Mouse (Mus musculus): ENCODE measurements at regions not wholly inside any gene's neighbourhood (a gene's known extent, or its start where the extent isn't known, plus 50 kb on each side); places are given as distances from the start of the nearest gene placed in this dataset.
"Not testable (repeated sequence)": the region's sequence is repeated elsewhere in the genome, so short reads cannot be mapped to it uniquely, and the experiment has no call there.

GRCm38 (mm10) chrX:159018955-159019354 lies 191.2 kb upstream of the Rps6ka3 start:
- no peak for DNase-seq (ENCODE audit: extremely low spot score, low spot score)
- Histone ChIP-seq H3K27ac (no peak overlapping the region), H3K36me3 (replicated peaks) (no peaks in the 10 kb centered on the region), H3K9me3 (no peaks in the 10 kb centered on the region), H3K4me3 (no peak overlapping the region), H3K27me3 (ENCODE audit: poor library complexity, severe bottlenecking) (peaks cover 39% of the 10 kb centered on the region), H3K4me1 (no peaks in the 10 kb centered on the region)
- 91% methylated on average over 1 of the region's 1 CpGs for WGBS

DNA sequence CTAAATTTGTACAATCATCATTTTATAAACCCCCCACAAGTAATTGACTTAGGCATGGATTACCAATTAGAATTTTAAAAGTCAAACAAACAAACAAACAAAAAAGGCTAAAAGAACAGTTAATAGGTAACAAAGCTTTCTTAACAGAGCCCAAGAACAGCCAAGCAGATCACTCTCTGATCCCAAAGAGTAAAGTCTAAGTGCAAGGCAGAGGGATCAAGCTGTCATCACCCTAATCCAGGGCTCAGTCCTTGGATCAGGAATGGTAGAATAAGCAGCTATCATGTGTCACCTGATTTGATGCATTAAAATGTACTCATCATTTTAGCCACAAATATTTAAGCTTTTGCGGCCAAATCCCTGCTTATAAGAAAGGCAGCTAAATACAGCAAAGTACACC lies 183.8 kb upstream of the Rps6ka3 start:
- H3K9me3 ChIP-seq, result no peaks in the 10 kb centered on the region
- DNase-seq (ENCODE audit: extremely low spot score, low spot score), result no peak
- no peaks in the 10 kb centered on the region for H3K4me1 ChIP-seq
- peaks cover 56% of the 10 kb centered on the region for H3K27me3 ChIP-seq (ENCODE audit: poor library complexity, severe bottlenecking)
- no peaks in the 10 kb centered on the region for H3K36me3 ChIP-seq (replicated peaks)
- H3K27ac ChIP-seq, result no peak overlapping the region
- WGBS, result 94% methylated on average over 1 of the region's 1 CpGs
- H3K4me3 ChIP-seq, result no peak overlapping the region

GRCm38 (mm10) chrX:159031927-159032326 lies 178.2 kb upstream of the Rps6ka3 start:
- 85% methylated on average over 4 of the region's 4 CpGs for WGBS
- Histone ChIP-seq H3K4me1 (no peaks in the 10 kb centered on the region), H3K27ac (no peak overlapping the region), H3K9me3 (no peaks in the 10 kb centered on the region), H3K27me3 (ENCODE audit: poor library complexity, severe bottlenecking) (peaks cover 51% of the 10 kb centered on the region), H3K4me3 (no peak overlapping the region), H3K36me3 (replicated peaks) (no peaks in the 10 kb centered on the region)
- no peak for DNase-seq (ENCODE audit: extremely low spot score, low spot score)

- no peaks in the 10 kb centered on the region for H3K36me3 ChIP-seq (replicated peaks)
- WGBS, result 18% methylated on average over 3 of the region's 3 CpGs
- H3K9me3 ChIP-seq, result no peaks in the 10 kb centered on the region
- H3K27ac ChIP-seq, result no peak overlapping the region
- no peak overlapping the region for H3K4me3 ChIP-seq
- H3K4me1 ChIP-seq, result no peaks in the 10 kb centered on the region
- peaks cover 58% of the 10 kb centered on the region for H3K27me3 ChIP-seq (ENCODE audit: poor library complexity, severe bottlenecking)
- peak; percentile 28 for DNase-seq (ENCODE audit: extremely low spot score, low spot score)
These were observed 166.7 kb upstream of the Rps6ka3 start for GRCm38 (mm10) chrX:159043432-159043831.

DNA sequence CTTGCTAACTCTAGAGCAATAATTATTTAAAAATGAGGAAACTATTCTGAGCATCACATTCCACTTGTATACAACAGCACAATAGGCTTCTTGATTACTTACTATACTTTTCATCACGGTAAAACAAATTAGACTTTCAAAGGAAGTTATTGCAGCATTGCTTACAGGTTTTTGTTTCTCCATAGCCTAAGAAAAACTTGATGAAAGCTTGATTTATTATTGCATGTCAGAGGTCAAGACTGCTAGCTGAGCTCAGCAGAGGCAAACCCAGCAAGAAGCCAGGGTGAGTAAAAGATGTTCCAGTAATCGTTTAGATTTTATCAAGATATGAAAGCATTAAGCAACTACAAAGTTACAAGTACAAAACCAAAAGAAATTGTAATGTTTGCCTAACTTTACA lies 162.2 kb upstream of the Rps6ka3 start:
- Histone ChIP-seq H3K4me1 (no peaks in the 10 kb centered on the region), H3K9me3 (no peaks in the 10 kb centered on the region), H3K27me3 (ENCODE audit: poor library complexity, severe bottlenecking) (peaks cover 29% of the 10 kb centered on the region), H3K27ac (no peak overlapping the region), H3K36me3 (replicated peaks) (no peaks in the 10 kb centered on the region), H3K4me3 (no peak overlapping the region)
- DNase-seq (ENCODE audit: extremely low spot score, low spot score), result no peak
- WGBS, result 84% methylated on average over 2 of the region's 2 CpGs

- Histone ChIP-seq H3K9me3 (no peaks in the 10 kb centered on the region), H3K4me3 (no peak overlapping the region), H3K27me3 (ENCODE audit: poor library complexity, severe bottlenecking) (peaks cover 48% of the 10 kb centered on the region), H3K36me3 (replicated peaks) (no peaks in the 10 kb centered on the region), H3K4me1 (no peaks in the 10 kb centered on the region), H3K27ac (no peak overlapping the region)
- DNase-seq (ENCODE audit: extremely low spot score, low spot score), result no peak
- WGBS, result 84% methylated on average over 8 of the region's 8 CpGs
These were observed 154.2 kb upstream of the Rps6ka3 start for GRCm38 (mm10) chrX:159055689-159056461.

DNA sequence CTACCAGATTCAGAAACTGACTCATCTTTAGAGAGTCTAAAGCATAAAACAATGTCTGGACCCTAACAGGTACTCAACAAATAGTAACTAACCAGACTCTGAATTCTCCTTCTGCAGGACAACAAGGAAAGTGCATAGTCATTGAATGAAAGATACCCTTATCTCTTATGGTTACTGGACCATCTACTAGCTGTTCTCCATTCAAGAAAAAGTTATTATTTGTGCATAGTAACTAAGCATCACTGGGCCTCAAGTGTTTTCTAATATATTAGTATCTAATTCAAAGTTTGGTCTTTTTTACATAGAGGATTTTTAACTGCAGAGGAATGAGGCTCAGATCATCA lies 153.7 kb upstream of the Rps6ka3 start:
- no peak for DNase-seq (ENCODE audit: extremely low spot score, low spot score)
- Histone ChIP-seq H3K27ac (no peak overlapping the region), H3K4me1 (no peaks in the 10 kb centered on the region), H3K36me3 (replicated peaks) (no peaks in the 10 kb centered on the region), H3K9me3 (no peaks in the 10 kb centered on the region), H3K27me3 (ENCODE audit: poor library complexity, severe bottlenecking) (peaks cover 54% of the 10 kb centered on the region), H3K4me3 (no peak overlapping the region)

DNA sequence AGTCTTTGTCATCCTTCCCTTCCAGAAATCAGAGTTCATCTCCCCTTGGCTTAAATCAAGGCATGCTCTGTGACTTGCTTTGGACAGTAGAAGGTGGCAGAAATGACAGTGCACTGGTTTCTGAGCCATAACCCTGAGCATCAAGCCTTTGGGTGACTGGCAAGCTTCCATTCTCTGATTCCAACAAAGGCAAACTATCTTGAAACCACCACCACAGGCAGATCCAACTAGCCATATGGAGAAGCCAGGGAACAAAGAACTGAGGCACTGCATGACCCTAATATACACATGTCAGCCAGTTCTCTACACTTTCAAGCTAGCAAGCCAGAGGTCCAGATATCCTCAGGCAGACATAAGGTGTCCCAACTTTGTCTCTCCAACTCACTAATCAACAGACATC lies 151.2 kb upstream of the Rps6ka3 start:
- no peak overlapping the region for H3K27ac ChIP-seq
- no peaks in the 10 kb centered on the region for H3K36me3 ChIP-seq (replicated peaks)
- H3K4me1 ChIP-seq, result no peaks in the 10 kb centered on the region
- H3K4me3 ChIP-seq, result no peak overlapping the region
- peaks cover 73% of the 10 kb centered on the region for H3K27me3 ChIP-seq (ENCODE audit: poor library complexity, severe bottlenecking)
- H3K9me3 ChIP-seq, result no peaks in the 10 kb centered on the region
- no peak for DNase-seq (ENCODE audit: extremely low spot score, low spot score)

DNA sequence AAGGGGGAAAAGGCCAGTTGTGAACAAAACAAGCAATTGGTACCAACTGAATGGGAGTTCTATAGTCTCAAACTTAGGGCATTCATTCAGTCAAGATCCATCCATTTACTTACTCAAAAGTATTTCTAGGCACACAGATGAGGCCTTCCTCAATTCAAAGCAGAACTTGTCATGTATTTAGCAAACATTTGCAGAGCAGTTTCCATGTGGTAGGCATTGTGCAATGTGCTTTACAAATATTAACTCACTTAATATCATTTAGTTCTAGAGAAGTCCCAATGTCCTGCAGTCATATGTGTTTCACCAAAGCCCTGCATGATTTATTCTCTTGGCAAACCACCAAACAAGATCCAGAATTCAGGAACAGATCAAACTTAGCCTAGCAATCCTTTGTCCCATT lies 148.8 kb upstream of the Rps6ka3 start:
- Histone ChIP-seq H3K4me1 (no peaks in the 10 kb centered on the region), H3K36me3 (replicated peaks) (no peaks in the 10 kb centered on the region), H3K27me3 (ENCODE audit: poor library complexity, severe bottlenecking) (peaks cover 76% of the 10 kb centered on the region), H3K27ac (no peak overlapping the region), H3K9me3 (no peaks in the 10 kb centered on the region), H3K4me3 (no peak overlapping the region)
- DNase-seq (ENCODE audit: extremely low spot score, low spot score), result no peak

DNA sequence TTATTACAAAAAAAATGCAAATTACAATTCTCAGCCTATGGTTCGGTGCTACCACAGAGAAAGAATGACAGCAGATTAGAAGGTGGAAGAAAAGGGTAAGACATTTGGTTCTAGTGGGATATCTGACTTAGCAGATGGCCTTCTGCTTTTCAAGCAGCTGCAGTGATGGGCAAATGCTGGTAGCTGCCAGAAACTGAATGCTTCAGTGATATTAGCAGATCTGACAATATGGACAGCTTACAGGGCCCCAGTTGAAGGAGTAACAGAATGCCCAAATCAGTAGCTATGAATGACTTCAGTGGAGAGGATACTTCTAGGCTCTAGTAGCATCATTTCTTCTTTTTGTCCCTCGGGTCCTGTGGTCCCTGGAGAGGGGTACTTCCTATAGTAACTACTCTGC lies 143.9 kb upstream of the Rps6ka3 start:
- H3K4me3 ChIP-seq, result no peak overlapping the region
- no peak overlapping the region for H3K27ac ChIP-seq
- peaks cover 83% of the 10 kb centered on the region for H3K27me3 ChIP-seq (ENCODE audit: poor library complexity, severe bottlenecking)
- no peak for DNase-seq (ENCODE audit: extremely low spot score, low spot score)
- no peaks in the 10 kb centered on the region for H3K9me3 ChIP-seq
- 61% methylated on average over 2 of the region's 2 CpGs for WGBS
- no peaks in the 10 kb centered on the region for H3K4me1 ChIP-seq
- no peaks in the 10 kb centered on the region for H3K36me3 ChIP-seq (replicated peaks)

GRCm38 (mm10) chrX:159072647-159073046 lies 137.5 kb upstream of the Rps6ka3 start:
- H3K27ac ChIP-seq, result no peak overlapping the region
- H3K9me3 ChIP-seq, result no peaks in the 10 kb centered on the region
- DNase-seq (ENCODE audit: extremely low spot score, low spot score), result no peak
- H3K4me3 ChIP-seq, result no peak overlapping the region
- H3K4me1 ChIP-seq, result no peaks in the 10 kb centered on the region
- 91% methylated on average over 3 of the region's 3 CpGs for WGBS
- no peaks in the 10 kb centered on the region for H3K36me3 ChIP-seq (replicated peaks)
- H3K27me3 ChIP-seq (ENCODE audit: poor library complexity, severe bottlenecking), result peaks cover 83% of the 10 kb centered on the region

GRCm38 (mm10) chrX:159073533-159073932 lies 136.6 kb upstream of the Rps6ka3 start:
- DNase-seq (ENCODE audit: extremely low spot score, low spot score), result no peak
- no peak overlapping the region for H3K4me3 ChIP-seq
- no peaks in the 10 kb centered on the region for H3K36me3 ChIP-seq (replicated peaks)
- H3K4me1 ChIP-seq, result no peaks in the 10 kb centered on the region
- H3K9me3 ChIP-seq, result no peaks in the 10 kb centered on the region
- H3K27me3 ChIP-seq (ENCODE audit: poor library complexity, severe bottlenecking), result peaks cover 85% of the 10 kb centered on the region
- no peak overlapping the region for H3K27ac ChIP-seq

GRCm38 (mm10) chrX:159080508-159080907 lies 129.6 kb upstream of the Rps6ka3 start:
- no peaks in the 10 kb centered on the region for H3K4me1 ChIP-seq
- H3K27ac ChIP-seq, result no peak overlapping the region
- H3K27me3 ChIP-seq (ENCODE audit: poor library complexity, severe bottlenecking), result peaks cover 83% of the 10 kb centered on the region
- no peaks in the 10 kb centered on the region for H3K9me3 ChIP-seq
- H3K4me3 ChIP-seq, result no peak overlapping the region
- no peaks in the 10 kb centered on the region for H3K36me3 ChIP-seq (replicated peaks)
- 87% methylated on average over 2 of the region's 2 CpGs for WGBS
- no peak for DNase-seq (ENCODE audit: extremely low spot score, low spot score)

GRCm38 (mm10) chrX:159110651-159111050 lies 99.5 kb upstream of the Rps6ka3 start:
- DNase-seq (ENCODE audit: extremely low spot score, low spot score); H3K27me3 ChIP-seq (ENCODE audit: poor library complexity, severe bottlenecking); H3K4me1 ChIP-seq; H3K27ac ChIP-seq; H3K4me3 ChIP-seq; H3K9me3 ChIP-seq; H3K36me3 ChIP-seq (replicated peaks): not testable (repeated sequence)
- WGBS, result 94% methylated on average over 6 of the region's 6 CpGs
